Mouse (Mus musculus) layer of hippocampus, postnatal 14 days (tissue): ENCODE results near the gene Krtap10-4. TPM values are rescaled to one million over a fixed set of nuclear protein-coding genes. Genes with fewer than 3 reads are reported as not detected.
"Not testable (repeated sequence)": the region's sequence is repeated elsewhere in the genome, so short reads cannot be mapped to it uniquely, and the experiment has no call there.

Source experiments
- DNase-seq, 2 experiments: peaks; one replicate each; pipeline ENCODE4 v3.0.0; 2021 to 2022; ENCODE audit warnings: low spot score in 2 of 2, mixed read lengths in 1 of 2
- long read RNA-seq, 2 experiments: library from polyadenylated mRNA; stranded (forward); transcript quantifications; one replicate each; pipeline ENCODE4 v2.0.0; 2021
- total RNA-seq, 2 experiments: library from RNA; stranded (reverse); gene quantifications; 2 replicates each; pipeline ENCODE4 v1.2.3; 2021

The Krtap10-4 gene
- total RNA-seq: not detected
- long read RNA-seq, experiment 1: 0 reads
- long read RNA-seq, experiment 2: 0 reads

GRCm38 (mm10) chr10:77826951-77827350 lies at the start of gene Krtap10-4:
Krtap10-4 (minus strand) TSS chr10:77827095.
- no peak for DNase-seq

GRCm38 (mm10) chr10:77869651-77870050 lies 42.8 kb upstream of the Krtap10-4 start:
- no peak for DNase-seq

DNA sequence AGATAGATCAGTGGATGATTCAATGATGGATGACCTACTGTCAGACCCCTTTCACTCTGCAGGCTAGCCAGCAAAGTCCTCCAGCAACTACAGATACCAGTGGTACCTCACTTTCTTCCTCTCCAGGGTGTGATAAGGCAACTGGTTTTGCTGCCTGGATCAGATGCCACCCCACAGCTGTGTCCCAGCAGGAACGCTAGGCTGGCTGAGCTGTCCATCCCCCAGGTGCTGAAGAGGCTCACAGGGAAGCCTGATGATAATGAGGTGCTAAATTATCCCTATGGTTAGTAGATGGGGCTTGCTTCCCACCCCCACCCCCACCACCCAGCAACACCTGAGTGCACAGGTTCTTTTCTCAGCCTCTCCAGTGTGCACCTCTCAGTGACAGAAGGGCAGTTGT lies 40.7 kb upstream of the Krtap10-4 start:
- no peak for DNase-seq

GRCm38 (mm10) chr10:77864762-77865143 lies 37.9 kb upstream of the Krtap10-4 start:
- DNase-seq: no peak

GRCm38 (mm10) chr10:77864067-77864761 lies 37.3 kb upstream of the Krtap10-4 start:
- no peak for DNase-seq

GRCm38 (mm10) chr10:77861675-77862074 lies 34.8 kb upstream of the Krtap10-4 start, which contains the start of gene Gm3285:
Gm3285 (plus strand) TSS chr10:77861975.
- no peak for DNase-seq

DNA sequence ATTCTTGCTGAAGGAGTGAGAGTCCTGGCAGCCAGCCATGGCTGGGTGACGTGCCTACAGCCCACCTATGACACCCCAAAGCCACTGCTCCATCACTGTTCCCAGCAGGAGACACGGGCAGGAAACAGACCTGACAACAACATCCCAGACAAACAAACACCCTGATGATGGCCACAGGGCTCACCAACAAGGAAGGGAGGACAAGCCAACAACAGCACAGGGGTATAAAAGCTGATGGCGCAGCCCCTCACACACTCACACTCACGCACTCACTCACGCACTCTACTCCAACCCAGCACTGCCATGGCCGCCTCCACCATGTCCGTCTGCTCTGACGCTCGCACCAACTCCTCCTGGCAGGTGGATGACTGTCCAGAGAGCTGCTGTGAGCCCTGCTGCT lies 25.7 kb upstream of the Krtap10-4 start, which contains the start of gene Gm10318:
Gene Gm10318 (plus strand): TSS at position 301 of the 400 bp plus-strand sequence.
- DNase-seq: no peak

- DNase-seq: no peak
Measured at GRCm38 (mm10) chr10:77847538-77847937, 20.6 kb upstream of the Krtap10-4 start.

- no peak for DNase-seq
Measured at GRCm38 (mm10) chr10:77846961-77847360, 20.1 kb upstream of the Krtap10-4 start.

DNA sequence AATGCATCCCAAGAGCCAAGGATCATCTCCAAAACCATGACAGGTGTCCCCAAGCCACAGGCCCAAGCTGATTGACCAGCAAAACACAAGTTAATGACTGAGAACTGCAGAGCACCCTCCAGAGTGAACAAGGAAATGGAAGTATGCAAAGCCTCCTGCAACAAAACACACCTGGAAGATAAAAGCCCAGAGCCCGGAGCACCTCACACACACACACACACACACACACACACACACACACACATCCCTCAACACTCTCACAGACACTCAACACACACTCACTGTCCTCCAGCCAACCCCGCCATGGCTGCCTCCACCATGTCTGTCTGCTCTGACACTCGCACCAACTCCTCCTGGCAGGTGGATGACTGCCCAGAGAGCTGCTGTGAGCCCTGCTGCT lies 19.6 kb upstream of the Krtap10-4 start, which contains the start of gene Gm36176:
Gene Gm36176 (plus strand): TSS at position 301 of the 400 bp plus-strand sequence.
- no peak for DNase-seq

DNA sequence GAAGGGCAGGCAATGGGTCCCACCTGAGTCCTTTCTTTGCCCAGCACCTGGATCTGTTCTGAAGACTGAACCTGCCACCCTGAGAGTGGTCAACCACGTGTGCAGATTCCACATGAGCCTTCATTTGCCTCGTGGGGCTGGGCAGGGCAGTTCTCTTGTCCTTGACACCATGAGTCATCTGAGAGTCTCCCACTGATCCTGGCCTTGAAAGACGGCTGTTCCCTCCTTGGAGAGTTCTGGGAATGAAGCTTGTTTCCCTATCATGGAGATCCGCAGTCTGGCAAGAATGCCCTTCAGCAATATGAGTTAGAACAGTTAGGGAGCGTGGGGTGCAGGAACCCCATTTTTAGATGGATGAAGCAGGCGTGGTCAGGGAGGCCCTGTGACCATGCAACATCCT lies 12.1 kb upstream of the Krtap10-4 start:
- no peak for DNase-seq

DNA sequence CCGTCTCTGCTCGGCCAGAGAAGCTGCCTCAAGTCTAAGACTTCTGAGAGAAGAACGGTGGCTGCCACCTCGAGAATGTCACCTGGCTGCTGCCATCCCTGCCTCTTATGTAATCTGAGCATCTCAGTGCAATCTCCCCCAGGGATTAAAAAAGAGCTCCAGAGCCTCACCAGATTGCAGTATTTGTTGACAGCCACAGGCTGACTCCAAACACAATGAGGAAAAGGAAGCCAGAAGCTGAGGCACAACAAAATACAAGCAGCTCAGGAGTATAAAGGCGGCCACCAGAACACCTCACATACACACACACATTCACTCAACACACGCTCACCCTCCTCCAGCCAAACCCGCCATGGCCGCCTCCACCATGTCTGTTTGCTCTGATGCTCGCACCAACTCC lies 8.8 kb upstream of the Krtap10-4 start, which contains the start of gene Krtap10-10:
Gene Krtap10-10 (plus strand): TSS at position 301 of the 400 bp plus-strand sequence.
- DNase-seq: no peak

DNA sequence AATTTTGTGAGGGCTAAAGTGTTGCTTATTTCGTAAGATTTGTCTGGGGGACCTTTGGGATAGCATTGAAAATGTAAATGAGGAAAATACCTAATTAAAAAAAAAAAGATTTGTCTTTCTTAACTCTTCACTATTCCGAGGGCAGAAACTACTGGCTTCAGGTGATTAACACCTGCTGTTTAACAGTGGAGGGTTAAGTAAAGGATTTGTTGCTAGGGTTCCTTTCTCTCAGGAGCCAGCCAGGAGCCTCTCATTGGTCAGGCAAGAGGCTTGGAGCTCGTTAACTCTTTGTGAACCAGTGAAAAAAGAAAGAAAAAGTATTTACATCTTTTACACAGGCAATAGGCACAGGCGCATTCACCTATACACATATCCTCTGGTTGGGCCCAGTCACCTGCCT lies 7.7 kb downstream of the Krtap10-4 start:
- no peak for DNase-seq

- DNase-seq: no peak
Measured at GRCm38 (mm10) chr10:77818523-77818922, 8.4 kb downstream of the Krtap10-4 start.

DNA sequence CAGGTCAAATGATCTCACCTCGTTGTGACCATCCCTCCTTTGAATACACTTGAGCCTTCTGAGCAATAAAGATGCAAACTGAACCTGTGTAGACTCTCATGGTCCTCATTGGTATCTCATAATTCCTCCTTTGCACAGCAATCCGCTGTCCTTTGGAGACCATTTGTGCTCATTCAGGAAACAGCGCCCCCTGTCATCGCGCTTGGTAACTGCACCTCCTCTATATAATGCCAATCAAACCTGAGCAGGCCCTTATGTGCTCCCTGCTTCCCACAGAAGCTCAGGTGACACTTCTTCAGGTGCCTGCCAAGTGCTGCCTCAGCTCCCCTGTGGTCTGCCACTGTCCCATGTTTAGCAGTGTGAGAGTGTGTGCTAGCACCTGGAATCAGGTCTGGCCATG lies 11.4 kb downstream of the Krtap10-4 start:
- DNase-seq: no peak

DNA sequence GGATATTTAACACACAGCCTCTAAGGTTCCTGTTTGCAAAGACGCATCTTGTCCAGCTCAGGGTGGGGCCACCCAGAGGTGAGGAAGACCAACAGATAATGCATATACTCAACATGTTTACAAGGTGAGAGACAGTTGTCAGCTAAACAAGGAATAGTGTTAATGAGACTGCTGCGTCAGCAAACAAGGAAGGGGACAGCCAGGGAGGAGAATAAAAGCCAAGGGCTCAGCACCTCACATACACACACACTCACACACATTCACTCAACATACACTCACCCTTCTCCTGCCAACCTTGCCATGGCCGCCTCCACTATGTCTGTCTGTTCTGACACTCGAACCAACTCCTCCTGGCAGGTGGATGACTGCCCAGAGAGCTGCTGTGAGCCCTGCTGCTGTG lies 12.5 kb downstream of the Krtap10-4 start, which contains the start of gene Gm2696:
Gene Gm2696 (plus strand): TSS at position 301 of the 400 bp plus-strand sequence.
- DNase-seq: no peak

DNA sequence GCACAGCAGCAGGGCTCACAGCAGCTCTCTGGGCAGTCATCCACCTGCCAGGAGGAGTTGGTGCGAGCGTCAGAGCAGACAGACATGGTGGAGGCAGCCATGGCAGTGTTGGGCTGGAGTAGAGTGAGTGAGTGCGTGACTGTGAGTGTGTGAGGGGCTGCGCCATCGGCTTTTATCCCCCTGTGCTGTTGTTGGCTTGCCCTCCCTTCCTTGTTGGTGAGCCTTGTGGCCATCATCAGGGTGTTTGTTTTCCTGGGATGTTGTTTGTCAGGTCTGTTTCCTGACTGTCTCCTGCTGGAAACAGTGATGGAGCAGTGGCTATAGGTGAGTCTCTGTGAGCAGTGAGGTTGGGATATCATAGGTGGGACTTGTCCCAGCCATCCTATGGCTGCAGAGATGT lies 15.2 kb downstream of the Krtap10-4 start, which contains the start of gene Gm9507:
Gene Gm9507 (minus strand): TSS at position 101 of the 400 bp plus-strand sequence.
- no peak for DNase-seq

GRCm38 (mm10) chr10:77804095-77804494 lies 22.8 kb downstream of the Krtap10-4 start:
- no peak for DNase-seq

GRCm38 (mm10) chr10:77798921-77799508 lies 27.9 kb downstream of the Krtap10-4 start, which contains the start of gene Gm19668:
Gm19668 (minus strand) TSS chr10:77799133.
- no peak for DNase-seq

DNA sequence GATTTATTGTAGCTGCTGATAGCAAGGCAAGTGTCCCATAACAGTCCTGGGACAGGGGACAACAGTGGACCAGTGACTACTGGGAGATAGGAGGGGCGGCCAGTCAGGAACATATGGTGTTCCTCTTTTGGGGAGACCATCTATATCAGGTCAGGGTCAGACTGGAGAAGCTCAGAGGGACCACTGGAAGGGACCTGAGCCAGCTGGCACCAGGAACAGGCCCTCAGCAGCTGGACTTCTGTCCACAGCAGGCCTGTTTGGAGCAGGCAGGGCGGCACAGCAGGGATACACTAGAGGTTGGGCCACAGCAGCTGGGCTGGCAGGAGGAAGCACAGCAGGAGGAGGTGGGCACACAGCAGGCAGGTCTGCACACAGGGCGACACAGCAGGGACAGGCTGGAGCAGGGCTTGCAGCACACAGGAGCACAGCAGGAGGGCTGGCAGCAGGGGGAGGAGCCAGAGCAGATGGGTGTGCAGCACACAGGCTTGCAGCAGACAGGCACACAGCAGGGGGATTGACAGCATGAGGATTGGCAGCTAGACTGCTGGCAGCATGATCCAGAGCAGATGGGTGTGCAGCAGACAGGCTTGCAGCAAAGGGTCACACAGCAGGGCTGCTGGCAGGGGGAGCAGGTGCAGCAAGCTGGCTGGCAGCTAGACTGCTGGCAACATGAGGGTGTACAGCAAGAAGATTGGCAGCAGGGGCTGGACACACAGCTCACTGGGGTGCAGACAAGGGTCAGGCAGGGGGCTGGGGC lies 28.6 kb downstream of the Krtap10-4 start:
- not testable (repeated sequence) for DNase-seq

GRCm38 (mm10) chr10:77797677-77798076 lies 29.2 kb downstream of the Krtap10-4 start:
- DNase-seq: no peak
